Mouse (Mus musculus) ES-Bruce4 (cell line): ENCODE results near the gene Pikfyve. TPM values are rescaled to one million over a fixed set of nuclear protein-coding genes. Genes with fewer than 3 reads are reported as not detected.
"Not testable (repeated sequence)": the region's sequence is repeated elsewhere in the genome, so short reads cannot be mapped to it uniquely, and the experiment has no call there.

Experiments used
- H3K27ac ChIP-seq: 2 replicates; pipeline ENCODE4 v1.5.1; 2012; ENCODE audit warnings: low read length, inconsistent platforms; ENCODE audit not compliant: insufficient read depth
- H3K27me3 ChIP-seq: 2 replicates; pipeline ENCODE4 v1.6.1; 2012; ENCODE audit warnings: mild to moderate bottlenecking, low read length, inconsistent platforms; ENCODE audit not compliant: control insufficient read depth, poor library complexity, insufficient read depth, severe bottlenecking
- H3K36me3 ChIP-seq: 2 replicates; pipeline ENCODE4 v1.6.1; 2012; ENCODE audit warnings: inconsistent platforms, mild to moderate bottlenecking, low read length, moderate library complexity; ENCODE audit not compliant: control insufficient read depth, poor library complexity, insufficient read depth, severe bottlenecking
- H3K4me1 ChIP-seq: one replicate; pipeline ENCODE4 v1.8.1; 2011; ENCODE audit warnings: low read length; ENCODE audit not compliant: control insufficient read depth, insufficient read depth
- H3K4me3 ChIP-seq: 2 replicates; pipeline ENCODE4 v1.5.1; 2011; ENCODE audit warnings: low read depth, mild to moderate bottlenecking, low read length
- H3K9ac ChIP-seq: 2 replicates; pipeline ENCODE4 v1.6.1; 2012; ENCODE audit warnings: low read depth, mild to moderate bottlenecking, inconsistent platforms; ENCODE audit not compliant: poor library complexity, severe bottlenecking
- H3K9me3 ChIP-seq: replicated peaks from 2 replicates; pipeline ENCODE4 v1.6.1; 2012; ENCODE audit warnings: mild to moderate bottlenecking, low read length, inconsistent platforms; ENCODE audit not compliant: control insufficient read depth, poor library complexity, insufficient read depth, severe bottlenecking
- CTCF ChIP-seq: IDR thresholded peaks from one replicate; pipeline ENCODE4 v1.8.1; 2011; ENCODE audit warnings: low read depth, low read length
- EP300 ChIP-seq: IDR thresholded peaks from 2 replicates; pipeline ENCODE4 v1.6.1; 2011; ENCODE audit warnings: low read depth, low read length; ENCODE audit not compliant: insufficient read depth
- POLR2A ChIP-seq: IDR thresholded peaks from one replicate; pipeline ENCODE4 v1.8.1; 2011; ENCODE audit warnings: low read length; ENCODE audit not compliant: insufficient read depth
- polyA plus RNA-seq: library from polyadenylated mRNA; stranded (reverse); fragments of >200 nt; gene quantifications from 2 replicates; pipeline ENCODE4 v1.2.4, GENCODE M21; 2011; ENCODE audit warnings: low read depth; ENCODE audit not compliant: missing spikeins, insufficient read depth, insufficient read length

Pikfyve gene
- polyA plus RNA-seq, 1 experiment, result 59.9 TPM

GRCm38 (mm10) chr1:65213214-65213613, 26.7 kb downstream of the Pikfyve start:
- Histone ChIP-seq H3K4me3 (no peak overlapping the region), H3K9ac (no peak overlapping the region), H3K27ac (no peak overlapping the region), H3K36me3 (peaks cover 2% of the 10 kb centered on the region), H3K27me3 (no peaks in the 10 kb centered on the region), H3K9me3 (no peaks in the 10 kb centered on the region), H3K4me1 (no peaks in the 10 kb centered on the region)
- TF ChIP-seq CTCF (no peak), EP300 (no peak), POLR2A (no peak)

DNA sequence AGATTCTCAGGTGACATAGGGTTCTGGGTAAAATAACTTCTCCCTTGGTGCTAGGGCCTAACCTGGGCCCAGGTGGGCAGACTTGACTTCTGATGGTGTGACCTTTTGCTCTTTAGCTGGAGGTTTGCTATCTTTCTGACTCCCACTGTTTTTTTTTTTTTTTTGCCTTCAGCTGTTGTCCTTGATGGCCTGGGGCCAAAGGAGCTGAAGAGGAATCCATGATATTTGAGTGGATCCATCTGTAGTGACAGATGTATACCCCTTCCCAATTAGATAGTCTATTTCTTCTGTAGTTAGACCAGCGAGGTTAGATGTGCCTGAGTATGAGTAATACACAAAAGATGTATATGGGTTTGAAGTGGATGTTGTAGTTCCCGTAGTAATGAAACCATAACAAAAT, 31.1 kb downstream of the Pikfyve start:
- H3K36me3 ChIP-seq, result peaks cover 19% of the 10 kb centered on the region
- no peaks in the 10 kb centered on the region for H3K9me3 ChIP-seq
- no peak overlapping the region for H3K4me3 ChIP-seq
- no peak overlapping the region for H3K9ac ChIP-seq
- H3K27ac ChIP-seq, result no peak overlapping the region
- H3K27me3 ChIP-seq, result no peaks in the 10 kb centered on the region
- no peak for TF ChIP-seq EP300
- no peak for TF ChIP-seq CTCF
- TF ChIP-seq POLR2A, result no peak
- H3K4me1 ChIP-seq, result no peaks in the 10 kb centered on the region

- no peak overlapping the region for H3K27ac ChIP-seq
- H3K4me3 ChIP-seq, result no peak overlapping the region
- TF ChIP-seq POLR2A (no peak), CTCF (no peak), EP300 (no peak)
- no peaks in the 10 kb centered on the region for H3K9me3 ChIP-seq
- no peaks in the 10 kb centered on the region for H3K27me3 ChIP-seq
- no peaks in the 10 kb centered on the region for H3K4me1 ChIP-seq
- peaks cover 19% of the 10 kb centered on the region for H3K36me3 ChIP-seq
- no peak overlapping the region for H3K9ac ChIP-seq
These were observed 31.5 kb downstream of the Pikfyve start for GRCm38 (mm10) chr1:65217972-65218371.

DNA sequence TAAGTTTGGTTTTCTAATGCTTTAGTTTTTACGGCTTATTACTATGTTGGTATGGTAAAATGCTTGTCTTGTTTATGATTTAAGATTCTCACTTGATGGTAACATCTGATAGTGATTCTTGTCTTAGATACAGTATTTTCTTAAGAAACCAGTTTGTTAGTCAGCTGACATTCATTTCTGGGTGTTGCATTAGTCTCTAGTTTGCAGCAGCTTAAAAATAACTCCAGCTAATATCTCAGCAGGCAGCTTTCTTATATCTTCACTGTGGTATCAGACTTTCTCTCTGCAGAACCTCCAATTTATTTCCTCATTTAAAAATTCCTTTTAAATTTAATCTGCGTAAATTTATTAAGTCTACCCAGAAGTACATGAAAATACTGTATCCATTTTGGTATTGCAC, 37.2 kb downstream of the Pikfyve start:
- TF ChIP-seq EP300 (no peak), CTCF (no peak), POLR2A (no peak)
- Histone ChIP-seq H3K36me3 (peaks cover 25% of the 10 kb centered on the region), H3K9ac (no peak overlapping the region), H3K27ac (no peak overlapping the region), H3K9me3 (no peaks in the 10 kb centered on the region), H3K4me3 (no peak overlapping the region), H3K27me3 (no peaks in the 10 kb centered on the region), H3K4me1 (no peaks in the 10 kb centered on the region)

DNA sequence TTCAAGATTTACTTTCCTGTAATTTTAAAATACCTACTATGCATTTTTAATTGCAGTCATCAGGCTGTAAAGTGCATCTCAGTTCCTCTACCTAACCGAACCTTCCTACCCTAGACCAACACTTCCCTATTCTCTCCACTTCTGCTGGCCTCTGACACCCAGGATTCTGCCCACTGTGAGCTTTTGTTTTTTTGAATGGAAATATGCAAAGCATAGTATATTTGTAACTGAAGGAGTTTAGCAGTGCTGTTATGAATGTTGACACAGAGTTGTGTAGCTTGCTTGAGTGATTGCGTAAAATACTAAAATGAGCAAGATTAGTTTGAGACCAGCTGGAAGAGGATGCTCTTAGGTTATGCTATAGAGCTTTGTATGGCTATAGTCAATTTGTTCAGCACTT, 41.2 kb downstream of the Pikfyve start:
- Histone ChIP-seq H3K36me3 (peaks cover 8% of the 10 kb centered on the region; the same call in 1 of the 2 replicates), H3K9ac (no peak overlapping the region), H3K4me3 (no peak overlapping the region), H3K27me3 (no peaks in the 10 kb centered on the region), H3K27ac (no peak overlapping the region), H3K4me1 (no peaks in the 10 kb centered on the region), H3K9me3 (no peaks in the 10 kb centered on the region)
- TF ChIP-seq POLR2A (no peak), EP300 (no peak), CTCF (no peak)

GRCm38 (mm10) chr1:65229768-65230167, 43.3 kb downstream of the Pikfyve start:
- not testable (repeated sequence) for H3K4me3 ChIP-seq, H3K36me3 ChIP-seq, H3K4me1 ChIP-seq, H3K9ac ChIP-seq, H3K27me3 ChIP-seq, H3K27ac ChIP-seq, H3K9me3 ChIP-seq
